22 mouse cellular contexts compared by ENCODE assay signal in the genomic region with DNA sequence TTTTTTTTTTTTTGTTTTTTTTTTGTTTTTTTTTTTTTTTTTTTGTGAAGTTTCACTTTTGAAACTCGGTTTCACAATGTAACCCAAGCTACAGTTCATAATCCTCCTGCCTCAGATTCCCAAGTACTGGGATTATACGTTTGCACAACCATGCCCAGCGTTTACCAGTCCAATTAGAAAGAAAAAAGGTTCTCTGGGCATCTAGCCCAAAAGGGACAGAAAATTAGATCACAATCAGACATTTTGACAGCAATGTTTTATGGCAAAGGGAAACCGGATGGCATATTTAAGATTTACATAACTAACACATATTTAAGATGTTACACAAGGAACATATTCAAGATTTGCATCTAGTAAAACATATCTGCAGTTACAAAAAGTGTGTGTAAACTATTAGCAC. TPM values are rescaled to one million over a fixed set of nuclear protein-coding genes. Genes with fewer than 3 reads are reported as not detected.
DNase-seq lines count a peak whose midpoint lies in the region; ATAC-seq and TF ChIP-seq lines count a peak whose summit lies in the region.
"Had no signal": no experiment of that assay in that cellular context is flagged by ENCODE, and none has a peak within 500 bp of the region (broad histone marks: within the 10 kb centered on the region; RNA-seq: fewer than 3 reads in every experiment).

No protein-coding gene starts in this region.

- no peak for TF ChIP-seq EP300 in CH12.LX (IDR thresholded peaks at IDR 0.05; ENCODE audit: low read length)

- ATAC-seq in forebrain, postnatal 0 days: no peak
- ATAC-seq in forebrain, embryonic 11.5 days (replicated peaks; ENCODE audit: low FRiP score): no peak
- ATAC-seq: CD4-positive, CD25-positive, alpha-beta regulatory T cell, adult 4 months; forebrain, embryonic 14.5 days; intestine, postnatal 0 days had no signal

- no peaks in the 10 kb centered on the region for H3K36me3 ChIP-seq in forebrain, postnatal 0 days (ENCODE audit: insufficient read depth)
- H3K36me3 ChIP-seq in forebrain, embryonic 11.5 days (ENCODE audit: control insufficient read depth, insufficient read depth, low read length): no peaks in the 10 kb centered on the region
- no peaks in the 10 kb centered on the region for H3K36me3 ChIP-seq in CH12.LX (replicated peaks in 1 of 2; ENCODE audit: control insufficient read depth in 1 of 2, insufficient read depth in 1 of 2, low read length in 1 of 2)
- H3K36me3 ChIP-seq: embryonic facial prominence, embryonic 13.5 days; forebrain, embryonic 10.5 days; hindbrain, embryonic 12.5 days; hindbrain, embryonic 15.5 days had no signal

- intact Hi-C loops in gastrocnemius, postnatal 14 days (cut with DNase I; ENCODE audit: low total_unique reads): no loop called here

- TF ChIP-seq POLR2A in CH12.LX (IDR thresholded peaks at IDR 0.05; ENCODE audit: low read depth, low read length): no peak

- H3K27ac ChIP-seq in forebrain, postnatal 0 days (ENCODE audit: low read depth, low read length): no peak overlapping the region
- H3K27ac ChIP-seq in forebrain, embryonic 11.5 days (ENCODE audit: low read depth, low read length): no peak overlapping the region
- H3K27ac ChIP-seq in CH12.LX (ENCODE audit: insufficient read depth, low read depth): no peak overlapping the region
- H3K27ac ChIP-seq: embryonic facial prominence, embryonic 13.5 days; forebrain, embryonic 10.5 days; hindbrain, embryonic 12.5 days; hindbrain, embryonic 15.5 days had no signal

- H3K4me1 ChIP-seq in forebrain, postnatal 0 days (ENCODE audit: insufficient read depth): no peaks in the 10 kb centered on the region
- H3K4me1 ChIP-seq in forebrain, embryonic 11.5 days (replicated peaks; ENCODE audit: control insufficient read depth, insufficient read depth, low read length): no peaks in the 10 kb centered on the region
- no peaks in the 10 kb centered on the region for H3K4me1 ChIP-seq in CH12.LX (ENCODE audit: control insufficient read depth in 1 of 2, insufficient read depth in 2 of 2)
- H3K4me1 ChIP-seq: hindbrain, embryonic 12.5 days; hindbrain, embryonic 15.5 days had no signal

- no peak overlapping the region for H3K9ac ChIP-seq in forebrain, postnatal 0 days
- no peak overlapping the region for H3K9ac ChIP-seq in forebrain, embryonic 11.5 days (ENCODE audit: low read length)
- H3K9ac ChIP-seq in CH12.LX (ENCODE audit: insufficient read depth, low read depth): no peak overlapping the region
- H3K9ac ChIP-seq: embryonic facial prominence, embryonic 13.5 days; hindbrain, embryonic 12.5 days; hindbrain, embryonic 15.5 days had no signal

- no peak overlapping the region for H3K4me2 ChIP-seq in forebrain, postnatal 0 days (ENCODE audit: low read depth)
- H3K4me2 ChIP-seq in forebrain, embryonic 11.5 days (ENCODE audit: low read depth, low read length, severe bottlenecking): no peak overlapping the region
- no peak overlapping the region for H3K4me2 ChIP-seq in CH12.LX (ENCODE audit: insufficient read depth, low read depth, poor library complexity, severe bottlenecking)
- H3K4me2 ChIP-seq: embryonic facial prominence, embryonic 13.5 days; heart, embryonic 11.5 days; hindbrain, embryonic 12.5 days; hindbrain, embryonic 15.5 days had no signal

- no peaks in the 10 kb centered on the region for H3K79me2 ChIP-seq in CH12.LX (replicated peaks; ENCODE audit: control insufficient read depth, extremely low read depth, insufficient read depth, poor library complexity, severe bottlenecking)

- no peak overlapping the region for H3K4me3 ChIP-seq in forebrain, postnatal 0 days (ENCODE audit: low read depth, low read length)
- H3K4me3 ChIP-seq in forebrain, embryonic 11.5 days (ENCODE audit: low read depth, low read length): no peak overlapping the region
- H3K4me3 ChIP-seq in CH12.LX (replicated peaks in 1 of 3; ENCODE audit: low read depth in 2 of 3, low read length in 2 of 3, poor library complexity in 1 of 3): no peak overlapping the region
- H3K4me3 ChIP-seq: embryonic facial prominence, embryonic 13.5 days; erythroblast, embryonic 14.5 days; forebrain, embryonic 10.5 days; hindbrain, embryonic 12.5 days; hindbrain, embryonic 15.5 days had no signal

- no peaks in the 10 kb centered on the region for H3K9me3 ChIP-seq in forebrain, postnatal 0 days (ENCODE audit: low read length)
- H3K9me3 ChIP-seq in forebrain, embryonic 11.5 days (ENCODE audit: control insufficient read depth, low read length): no peaks in the 10 kb centered on the region; the same call in 1 of the 2 replicates
- peaks cover 3% of the 10 kb centered on the region for H3K9me3 ChIP-seq in CH12.LX (replicated peaks; ENCODE audit: low read length)
- H3K9me3 ChIP-seq: hindbrain, embryonic 15.5 days had no signal

- dilution Hi-C loops in CH12.LX (cut with MboI; ENCODE audit: extremely low pct_ligation_motif_present, extremely low pct_unique_long_range_greater_than_20kb, low sequenced_read_pairs): no loop called here

- TF ChIP-seq CTCF in forebrain, postnatal 0 days (IDR thresholded peaks at IDR 0.05; ENCODE audit: low read depth): no peak
- TF ChIP-seq CTCF in CH12.LX (conservative IDR thresholded peaks at IDR 0.05 in 1 of 2, IDR thresholded peaks at IDR 0.05 in 1 of 2; ENCODE audit: low read depth in 2 of 2, low read length in 2 of 2): no peak

- no peaks in the 10 kb centered on the region for H3K27me3 ChIP-seq in forebrain, postnatal 0 days (ENCODE audit: insufficient read depth, low read length)
- H3K27me3 ChIP-seq in forebrain, embryonic 11.5 days (ENCODE audit: control insufficient read depth, insufficient read depth, low read length): no peaks in the 10 kb centered on the region
- H3K27me3 ChIP-seq in CH12.LX (replicated peaks): no peaks in the 10 kb centered on the region
- H3K27me3 ChIP-seq: embryonic facial prominence, embryonic 13.5 days; hindbrain, embryonic 12.5 days; hindbrain, embryonic 15.5 days had no signal

- peak; percentile 1 for DNase-seq in forebrain, postnatal 0 days
- no peak for DNase-seq in forebrain, embryonic 11.5 days (ENCODE audit: low spot score)
- DNase-seq in CH12.LX (ENCODE audit: extremely low read depth): no peak
- peak; percentile 31 for DNase-seq in adipocyte (ENCODE audit: low spot score)
- no peak for DNase-seq in gastrocnemius, postnatal 14 days
- no peak for DNase-seq in thymus, adult 18-20 months
- no peak for DNase-seq in natural killer cell, adult 2 months (ENCODE audit: low spot score in 2 of 2)
- DNase-seq: adrenal gland, adult 8-10 months; adrenal gland, postnatal 36 days; cerebellum, adult 2 months; cerebellum, adult 9-11 months; cerebellum, postnatal 25 days; gastrocnemius, postnatal 36 days had no signal

- no peak for TF ChIP-seq RAD21 in CH12.LX (IDR thresholded peaks at IDR 0.05; ENCODE audit: low read depth, low read length)

- in situ Hi-C loops in CH12.LX (cut with MboI; ENCODE audit: low pct_ligation_motif_present, low pct_unique_long_range_greater_than_20kb, low sequenced_read_pairs): no loop called here

- WGBS in forebrain, postnatal 0 days: 58% methylated on average over 4 of the region's 4 CpGs
- 81% methylated on average over 4 of the region's 4 CpGs for WGBS in forebrain, embryonic 11.5 days

TF ChIP-seq in CH12.LX, 34 proteins besides CTCF, POLR2A, EP300 and RAD21:
- TF ChIP-seq JUN (IDR thresholded peaks at IDR 0.05; ENCODE audit: insufficient read depth, low read depth, low read length) (no peak), SIN3A (IDR thresholded peaks at IDR 0.05; ENCODE audit: low read length) (no peak), ZKSCAN1 (IDR thresholded peaks at IDR 0.05; ENCODE audit: borderline replicate concordance, low read depth, low read length) (no peak), NELFE (IDR thresholded peaks at IDR 0.05; ENCODE audit: low read depth, low read length) (no peak), ETS1 (conservative IDR thresholded peaks at IDR 0.05; ENCODE audit: low read depth, low read length) (no peak), HCFC1 (IDR thresholded peaks at IDR 0.05; ENCODE audit: low read depth, low read length) (no peak), MYC (IDR thresholded peaks at IDR 0.05; ENCODE audit: low read depth, low read length) (no peak), ZNF384 (IDR thresholded peaks at IDR 0.05; ENCODE audit: low read depth, low read length) (peak; percentile 45), NRF1 (IDR thresholded peaks at IDR 0.05; ENCODE audit: low read depth, low read length) (no peak)

RNA-seq across cellular contexts. Expression of a gene that starts 36.4 kb away (rescaled TPM):
- total RNA-seq in forebrain, postnatal 0 days (2014; rRNA removed): 40.3 and 46.5 TPM in 2 replicates
- polyA plus RNA-seq in forebrain, postnatal 0 days (2015; fragmentation: Nextera tagmentation; extraction: Ambion mirVana): 34.0 and 36.8 TPM in 2 replicates
- polyA plus RNA-seq in forebrain, embryonic 11.5 days (2014; fragmentation: Nextera tagmentation; extraction: Ambion mirVana): 59.0 and 63.0 TPM in 2 replicates
- total RNA-seq in CH12.LX (2012; rRNA removed): 32.8 and 38.6 TPM in 2 replicates
- 114 and 133 TPM in 2 replicates for total RNA-seq in CH12.LX (2014; rRNA removed)
- polyA plus RNA-seq in CH12.LX (2012; ENCODE audit: insufficient read length, low read depth): 62.8 and 69.2 TPM in 2 replicates
- 10 to 100 TPM; 18.7 to 20.1 TPM for total RNA-seq in gastrocnemius, postnatal 14 days (2021)

Comparison
In these comparisons a context has a peak if more than half of its experiments do, and no peak if none do; other contexts are left out.
1. DNase-seq: peak in forebrain, postnatal 0 days (single experiment) and adipocyte (single experiment); none in forebrain, embryonic 11.5 days (single experiment), CH12.LX (single experiment), gastrocnemius, postnatal 14 days (single experiment), thymus, adult 18-20 months (0 of 2) and natural killer cell, adult 2 months (0 of 2).